Mouse (Mus musculus): ENCODE measurements around the gene Gm20388.

- TF ChIP-seq CTCF (IDR thresholded peaks at IDR 0.05; ENCODE audit: low read depth), result no peak
- no peak for TF ChIP-seq EP300 (IDR thresholded peaks at IDR 0.05; ENCODE audit: low read depth)
Observed at GRCm38 (mm10) chr8:123416944-123417555, 3506.4 kb downstream of the Gm20388 start.
